Mouse (Mus musculus) testis, adult 2 months (tissue): Measurements from ENCODE around the gene H2afv. TPM values are rescaled to one million over a fixed set of nuclear protein-coding genes. Genes with fewer than 3 reads are reported as not detected.

ENCODE experiments used
- H3K27ac ChIP-seq: fragments of 200-500 bp; 2 replicates; pipeline ENCODE4 v1.5.1; 2012; ENCODE audit warnings: low read depth, low read length; ENCODE audit not compliant: control insufficient read depth, insufficient read depth
- H3K27me3 ChIP-seq: fragments of 200-500 bp; 2 replicates; pipeline ENCODE4 v1.6.1; 2012; ENCODE audit warnings: mild to moderate bottlenecking, low read length, moderate library complexity; ENCODE audit not compliant: control insufficient read depth, insufficient read depth
- H3K36me3 ChIP-seq: fragments of 200-500 bp; 2 replicates; pipeline ENCODE4 v1.6.1; 2012; ENCODE audit warnings: mild to moderate bottlenecking, low read length; ENCODE audit not compliant: control insufficient read depth, insufficient read depth
- H3K4me1 ChIP-seq: fragments of 200-500 bp; 2 replicates; pipeline ENCODE4 v1.6.1; 2012; ENCODE audit warnings: low read length; ENCODE audit not compliant: control insufficient read depth, insufficient read depth
- H3K4me3 ChIP-seq: fragments of 200-500 bp; 2 replicates; pipeline ENCODE4 v1.5.1; 2012; ENCODE audit warnings: low read depth, mild to moderate bottlenecking, low read length, moderate library complexity, mixed read lengths; ENCODE audit not compliant: control insufficient read depth
- CTCF ChIP-seq: fragments of 200-500 bp; IDR thresholded peaks from 2 replicates; pipeline ENCODE4 v1.5.1; 2012; ENCODE audit warnings: low read depth, mild to moderate bottlenecking, inconsistent platforms, low read length, moderate library complexity; ENCODE audit not compliant: control insufficient read depth, insufficient read depth, insufficient replicate concordance
- POLR2A ChIP-seq: fragments of 200-500 bp; IDR thresholded peaks from 2 replicates; pipeline ENCODE4 v1.6.1; 2012; ENCODE audit warnings: low read depth, mild to moderate bottlenecking, inconsistent platforms, low read length, moderate library complexity; ENCODE audit not compliant: control insufficient read depth
- polyA plus RNA-seq: library from polyadenylated mRNA; depleted of rRNA; stranded (reverse); fragments of >200 nt; gene quantifications from 2 replicates; pipeline ENCODE4 v1.2.3, GENCODE M21; 2012

Gene H2afv
- polyA plus RNA-seq, 1 experiment = 26.2 TPM

DNA sequence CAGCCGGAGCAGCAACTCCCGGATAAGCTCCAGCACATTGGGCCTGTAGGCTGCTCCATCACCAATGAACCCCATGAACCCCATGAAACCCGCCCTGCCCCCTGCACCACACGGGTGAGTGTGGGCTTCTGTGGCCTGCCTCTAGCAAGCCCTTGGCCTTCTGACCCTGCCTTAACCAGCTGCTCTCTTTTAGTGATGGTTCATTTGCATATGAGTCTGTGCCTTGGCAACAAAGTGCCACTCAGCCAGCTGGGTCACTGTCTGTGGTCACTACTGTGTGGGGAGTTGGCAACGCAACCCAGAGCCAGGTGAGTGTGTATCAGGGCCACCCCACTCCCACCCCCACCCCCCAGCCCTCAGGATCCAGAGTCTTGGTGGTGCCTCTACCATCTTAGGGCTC is 48.7 kb downstream of the H2afv start:
- Histone ChIP-seq H3K36me3 (peaks cover 6% of the 10 kb centered on the region), H3K4me1 (peaks cover 3% of the 10 kb centered on the region; the same call in 1 of the 2 replicates), H3K27ac (no peak overlapping the region), H3K4me3 (no peak overlapping the region), H3K27me3 (no peaks in the 10 kb centered on the region)
- TF ChIP-seq POLR2A (no peak), CTCF (no peak)

DNA sequence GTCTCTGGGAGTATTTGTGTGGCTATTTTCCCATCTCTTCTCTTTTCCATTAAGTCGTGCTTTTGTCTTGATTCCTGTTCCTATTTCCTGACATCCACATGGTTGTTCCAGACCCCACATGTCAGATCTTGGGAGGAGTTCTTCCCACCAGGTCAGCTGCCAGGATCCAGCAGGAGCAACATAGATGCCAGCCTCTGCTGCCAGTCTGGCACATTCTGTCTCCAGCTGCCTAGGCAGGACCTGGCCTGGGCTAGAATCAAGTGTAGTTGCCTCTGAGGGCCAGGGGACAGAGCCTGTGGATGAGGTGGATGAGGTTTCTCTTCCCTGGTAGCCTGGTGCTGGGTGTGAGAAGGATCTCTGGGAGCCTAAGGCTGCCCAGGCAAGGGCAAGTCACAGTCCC is 50.4 kb downstream of the H2afv start:
- Histone ChIP-seq H3K4me1 (peaks cover 3% of the 10 kb centered on the region; the same call in 1 of the 2 replicates), H3K27ac (no peak overlapping the region), H3K4me3 (no peak overlapping the region), H3K27me3 (no peaks in the 10 kb centered on the region), H3K36me3 (no peaks in the 10 kb centered on the region; the same call in none of the 2 replicates)
- TF ChIP-seq POLR2A (no peak), CTCF (no peak)

DNA sequence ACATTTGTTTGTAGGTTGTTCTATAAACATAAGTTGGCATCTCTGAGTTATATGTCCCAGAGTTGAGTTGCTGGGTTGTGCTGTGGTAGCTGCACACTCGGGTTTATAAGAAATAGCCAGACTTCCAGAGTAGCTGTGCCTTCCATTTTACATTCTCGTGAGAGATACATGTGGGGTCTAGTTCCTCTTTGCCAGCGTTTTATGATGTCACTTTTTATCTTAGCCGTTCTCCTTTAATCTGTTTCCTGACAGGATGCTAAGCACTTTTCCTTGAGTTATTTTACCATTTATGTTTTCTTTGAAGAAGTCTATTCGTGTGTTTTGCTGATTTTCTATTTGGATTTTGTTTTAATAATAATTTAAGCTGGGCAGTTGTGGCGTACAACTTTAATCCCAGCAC is 51.4 kb downstream of the H2afv start:
- Histone ChIP-seq H3K27me3 (no peaks in the 10 kb centered on the region), H3K4me1 (peaks cover 3% of the 10 kb centered on the region; the same call in 1 of the 2 replicates), H3K4me3 (no peak overlapping the region), H3K27ac (no peak overlapping the region), H3K36me3 (no peaks in the 10 kb centered on the region; the same call in none of the 2 replicates)
- TF ChIP-seq POLR2A (no peak), CTCF (no peak)

DNA sequence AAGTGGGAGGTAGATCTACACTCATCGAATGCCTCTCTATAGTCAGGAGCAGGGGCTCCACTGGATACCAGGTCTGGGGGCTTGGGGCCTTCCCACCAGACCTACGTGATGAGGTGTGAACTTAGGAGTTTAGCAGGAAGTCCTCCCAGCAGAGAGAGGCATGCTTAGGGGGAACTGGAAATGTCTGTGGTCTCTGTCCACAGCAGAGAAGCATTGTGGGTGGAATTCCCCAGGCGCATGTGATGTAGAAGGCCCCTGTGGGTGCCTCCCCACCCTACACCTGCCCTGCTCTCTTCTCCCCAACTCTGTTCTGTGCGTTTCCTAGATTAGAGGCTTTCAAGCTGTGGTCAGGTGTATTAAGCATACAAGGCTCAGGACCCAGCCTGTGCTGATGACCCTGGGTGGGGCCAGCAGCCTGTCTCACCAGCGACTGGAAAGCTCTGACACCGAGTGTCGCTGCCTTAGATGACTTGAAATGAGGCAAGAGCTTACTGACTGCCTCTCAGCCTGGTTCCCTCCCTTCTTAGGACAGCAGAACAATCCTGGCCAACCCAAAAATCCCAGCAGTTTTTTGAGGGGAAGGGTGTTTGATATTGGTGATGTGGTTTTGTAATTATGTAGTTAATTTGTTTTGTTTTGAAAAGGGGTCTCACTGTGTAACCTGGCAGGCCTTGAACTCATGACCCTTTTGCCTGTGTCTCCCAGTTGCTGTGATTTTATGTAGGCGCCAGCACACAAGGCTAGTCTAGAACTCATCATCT is 52.5 kb downstream of the H2afv start:
- H3K4me1 ChIP-seq = peaks cover 3% of the 10 kb centered on the region; the same call in 1 of the 2 replicates

DNA sequence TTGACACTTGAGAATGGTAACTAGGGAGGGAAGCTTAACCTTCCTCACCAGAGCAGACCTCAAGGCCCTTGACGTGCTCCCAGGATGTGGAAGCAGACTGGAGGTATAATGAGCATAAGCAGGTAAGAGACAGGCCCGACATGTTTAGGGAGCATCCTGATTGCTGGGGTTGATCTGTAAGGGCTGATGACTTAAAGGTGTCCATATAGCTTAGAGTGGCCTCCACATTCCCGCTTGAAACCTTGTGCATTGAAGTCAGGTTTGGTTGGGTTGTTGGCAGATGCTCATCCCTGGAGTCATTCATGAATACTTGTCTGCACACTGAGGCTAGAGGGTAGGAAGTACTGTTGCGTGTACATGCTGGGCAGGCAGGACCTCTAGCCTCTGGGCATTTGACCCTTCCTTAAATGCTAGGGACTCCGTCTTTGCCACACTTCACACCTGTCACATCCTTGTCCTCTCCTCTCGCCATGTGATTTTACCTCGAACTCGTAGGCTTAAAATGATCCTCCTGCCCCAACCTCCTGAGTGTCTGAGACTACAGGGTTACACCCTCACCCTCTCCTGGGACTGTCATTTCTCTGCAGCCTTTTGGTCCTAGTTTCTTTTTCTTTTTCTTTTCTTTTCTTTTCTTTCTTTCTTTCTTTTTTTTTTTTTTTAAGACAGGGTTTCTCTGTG is 53.7 kb downstream of the H2afv start:
- Histone ChIP-seq H3K27me3 (no peaks in the 10 kb centered on the region), H3K27ac (no peak overlapping the region), H3K4me3 (peak overlapping the region; percentile 99), H3K4me1 (peaks cover 3% of the 10 kb centered on the region; the same call in 1 of the 2 replicates), H3K36me3 (no peaks in the 10 kb centered on the region; the same call in none of the 2 replicates)
- TF ChIP-seq POLR2A (no peak), CTCF (no peak)

More for the DNA sequence above, 52.5 kb downstream of the H2afv start:
- TF ChIP-seq POLR2A (no peak), CTCF (no peak)
- no peak overlapping the region for H3K4me3 ChIP-seq
- no peaks in the 10 kb centered on the region; the same call in none of the 2 replicates for H3K36me3 ChIP-seq
- H3K27me3 ChIP-seq = no peaks in the 10 kb centered on the region
- no peak overlapping the region for H3K27ac ChIP-seq

DNA sequence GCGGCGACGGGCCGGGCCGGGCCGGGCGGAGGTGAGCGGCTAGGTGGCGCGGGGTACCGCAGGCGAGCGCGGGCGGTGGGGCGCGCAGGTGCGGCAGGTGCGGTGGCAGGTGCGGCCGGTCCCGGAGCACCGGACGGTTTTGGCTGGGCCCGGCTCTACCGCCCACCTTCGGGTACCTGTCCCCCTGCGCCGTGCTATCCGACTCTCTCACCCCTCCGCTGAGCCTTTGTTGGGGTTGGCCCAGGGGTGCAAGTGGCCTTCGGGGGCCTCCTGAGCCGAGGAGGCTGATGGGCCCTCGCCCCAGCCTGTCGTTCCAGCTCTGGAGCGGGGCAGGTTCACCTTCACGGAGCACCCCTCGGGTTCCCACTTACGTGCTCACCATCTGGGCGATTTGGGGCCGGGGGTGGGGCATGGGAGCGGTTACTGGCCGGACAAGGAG is 54.7 kb downstream of the H2afv start:
- Histone ChIP-seq H3K4me3 (peak overlapping the region; percentile 99), H3K4me1 (peaks cover 3% of the 10 kb centered on the region; the same call in 1 of the 2 replicates), H3K27me3 (no peaks in the 10 kb centered on the region), H3K27ac (peak overlapping the region; percentile 92), H3K36me3 (no peaks in the 10 kb centered on the region; the same call in 1 of the 2 replicates)
- no peak for TF ChIP-seq CTCF
- TF ChIP-seq POLR2A = no peak
